Mouse (Mus musculus): ENCODE data around the gene Prdx2. TPM values are rescaled to one million over a fixed set of nuclear protein-coding genes. Genes with fewer than 3 reads are reported as not detected.

Gene Prdx2
- polyA plus RNA-seq, 1 experiment: 267 TPM

- Histone ChIP-seq H3K4me1 (ENCODE audit: control insufficient read depth, insufficient read depth, low read length) (peaks cover 9% of the 10 kb centered on the region), H3K27ac (ENCODE audit: insufficient read depth, low read depth, low read length) (no peak overlapping the region), H3K4me3 (ENCODE audit: insufficient read depth, low read length) (no peak overlapping the region)
- TF ChIP-seq POLR2A (IDR thresholded peaks at IDR 0.05; ENCODE audit: borderline replicate concordance, low read depth, low read length): no peak
- no peak for TF ChIP-seq CTCF (IDR thresholded peaks at IDR 0.05; ENCODE audit: low read depth, low read length)
Observed at GRCm38 (mm10) chr8:85021514-85022055, 52.2 kb downstream of the Prdx2 start.

DNA sequence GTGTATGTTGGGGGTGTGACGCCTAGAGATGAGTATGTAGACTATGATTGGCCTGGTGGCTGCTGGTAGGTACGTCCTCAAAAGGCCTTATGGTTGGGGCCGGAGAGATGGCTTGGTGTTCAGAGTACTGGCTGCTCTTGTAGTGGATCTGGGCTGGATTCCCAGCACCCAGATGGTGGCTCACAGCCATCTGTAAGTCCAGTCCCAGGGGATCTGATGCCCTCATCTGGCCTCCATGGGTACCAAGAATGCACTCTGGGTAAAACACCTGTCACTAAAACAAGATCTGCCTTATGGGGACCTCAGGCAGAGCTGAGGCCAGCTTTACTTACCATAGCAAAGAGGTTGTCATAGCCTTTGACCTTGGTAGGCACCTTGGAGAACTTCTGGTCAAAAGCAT is 54.5 kb downstream of the Prdx2 start:
- TF ChIP-seq CTCF (IDR thresholded peaks at IDR 0.05; ENCODE audit: low read depth, low read length): no peak
- Histone ChIP-seq H3K27ac (ENCODE audit: insufficient read depth, low read depth, low read length) (no peak overlapping the region), H3K4me3 (ENCODE audit: insufficient read depth, low read length) (peak overlapping the region; percentile 94), H3K4me1 (ENCODE audit: control insufficient read depth, insufficient read depth, low read length) (peaks cover 15% of the 10 kb centered on the region)

Other genes with a start within 250 kb of the Prdx2 start
- 1.0 and 1.1 TPM in 2 replicates for gene G430095P16Rik, start 246.6 kb upstream of the Prdx2 start, polyA plus RNA-seq (2012; ENCODE audit: insufficient read depth, insufficient read length, missing spikeins)
- 8.3 and 12.5 TPM in 2 replicates for gene Nfix, start 169.2 kb upstream of the Prdx2 start, polyA plus RNA-seq (2012; ENCODE audit: insufficient read depth, insufficient read length, missing spikeins)
- 3.3 and 5.4 TPM in 2 replicates for gene Dand5, start 146.8 kb upstream of the Prdx2 start, polyA plus RNA-seq (2012; ENCODE audit: insufficient read depth, insufficient read length, missing spikeins)
- gene Gadd45gip1, start 138.1 kb upstream of the Prdx2 start, polyA plus RNA-seq (2012; ENCODE audit: insufficient read depth, insufficient read length, missing spikeins): 12.7 and 13.9 TPM in 2 replicates
- 49.1 and 54.0 TPM in 2 replicates for gene Rad23a, start 128.9 kb upstream of the Prdx2 start, polyA plus RNA-seq (2012; ENCODE audit: insufficient read depth, insufficient read length, missing spikeins)
- 674 and 696 TPM in 2 replicates for gene Calr, start 122.7 kb upstream of the Prdx2 start, polyA plus RNA-seq (2012; ENCODE audit: insufficient read depth, insufficient read length, missing spikeins)
- gene Farsa, start 112.6 kb upstream of the Prdx2 start, polyA plus RNA-seq (2012; ENCODE audit: insufficient read depth, insufficient read length, missing spikeins): 23.1 and 30.5 TPM in 2 replicates
- gene Syce2, start 97.5 kb upstream of the Prdx2 start, polyA plus RNA-seq (2012; ENCODE audit: insufficient read depth, insufficient read length, missing spikeins): 19.4 and 19.6 TPM in 2 replicates
- gene Gcdh, start 75.7 kb upstream of the Prdx2 start, polyA plus RNA-seq (2012; ENCODE audit: insufficient read depth, insufficient read length, missing spikeins): 13.4 and 17.6 TPM in 2 replicates
- not detected in 2 replicates for gene Klf1, start 67.7 kb upstream of the Prdx2 start, polyA plus RNA-seq (2012; ENCODE audit: insufficient read depth, insufficient read length, missing spikeins)
- 109 and 119 TPM in 2 replicates for gene Dnase2a, start 61.0 kb upstream of the Prdx2 start, polyA plus RNA-seq (2012; ENCODE audit: insufficient read depth, insufficient read length, missing spikeins)
- 0.28 and 0.42 TPM in 2 replicates for gene Mast1, start 32.2 kb upstream of the Prdx2 start, polyA plus RNA-seq (2012; ENCODE audit: insufficient read depth, insufficient read length, missing spikeins)
- not detected in 2 replicates for gene Rtbdn, start 22.6 kb upstream of the Prdx2 start, polyA plus RNA-seq (2012; ENCODE audit: insufficient read depth, insufficient read length, missing spikeins)
- gene Gm49661, start 154 bp upstream of the Prdx2 start, polyA plus RNA-seq (2012; ENCODE audit: insufficient read depth, insufficient read length, missing spikeins): not detected in 2 replicates
- gene Rnaseh2a, start 180 bp downstream of the Prdx2 start, polyA plus RNA-seq (2012; ENCODE audit: insufficient read depth, insufficient read length, missing spikeins): 39.8 and 40.7 TPM in 2 replicates
- 71.1 and 80.8 TPM in 2 replicates for gene Junb, start 9.1 kb downstream of the Prdx2 start, polyA plus RNA-seq (2012; ENCODE audit: insufficient read depth, insufficient read length, missing spikeins)
- gene Hook2, start 21.0 kb downstream of the Prdx2 start, polyA plus RNA-seq (2012; ENCODE audit: insufficient read depth, insufficient read length, missing spikeins): 14.5 and 17.4 TPM in 2 replicates
- gene Best2, start 44.9 kb downstream of the Prdx2 start, polyA plus RNA-seq (2012; ENCODE audit: insufficient read depth, insufficient read length, missing spikeins): not detected in 2 replicates
- gene Asna1, start 55.7 kb downstream of the Prdx2 start, polyA plus RNA-seq (2012; ENCODE audit: insufficient read depth, insufficient read length, missing spikeins): 74.5 and 75.3 TPM in 2 replicates
- gene Trir, start 57.2 kb downstream of the Prdx2 start, polyA plus RNA-seq (2012; ENCODE audit: insufficient read depth, insufficient read length, missing spikeins): 145 and 177 TPM in 2 replicates
- 34.0 and 44.4 TPM in 2 replicates for gene Tnpo2, start 67.3 kb downstream of the Prdx2 start, polyA plus RNA-seq (2012; ENCODE audit: insufficient read depth, insufficient read length, missing spikeins)
- gene Fbxw9, start 90.5 kb downstream of the Prdx2 start, polyA plus RNA-seq (2012; ENCODE audit: insufficient read depth, insufficient read length, missing spikeins): 10.2 and 11.8 TPM in 2 replicates
- not detected in 2 replicates for gene Gm5741, start 98.4 kb downstream of the Prdx2 start, polyA plus RNA-seq (2012; ENCODE audit: insufficient read depth, insufficient read length, missing spikeins)
- 36.7 and 44.9 TPM in 2 replicates for gene Dhps, start 102.2 kb downstream of the Prdx2 start, polyA plus RNA-seq (2012; ENCODE audit: insufficient read depth, insufficient read length, missing spikeins)
- gene Wdr83os, start 111.2 kb downstream of the Prdx2 start, polyA plus RNA-seq (2012; ENCODE audit: insufficient read depth, insufficient read length, missing spikeins): 90.2 and 113 TPM in 2 replicates
- 22.6 and 27.3 TPM in 2 replicates for gene Wdr83, start 111.7 kb downstream of the Prdx2 start, polyA plus RNA-seq (2012; ENCODE audit: insufficient read depth, insufficient read length, missing spikeins)
- gene Man2b1, start 113.7 kb downstream of the Prdx2 start, polyA plus RNA-seq (2012; ENCODE audit: insufficient read depth, insufficient read length, missing spikeins): 390 and 469 TPM in 2 replicates
- 1.2 and 1.7 TPM in 2 replicates for gene Zfp791, start 153.5 kb downstream of the Prdx2 start, polyA plus RNA-seq (2012; ENCODE audit: insufficient read depth, insufficient read length, missing spikeins)
- not detected in 2 replicates for gene Cks1brt, start 182.3 kb downstream of the Prdx2 start, polyA plus RNA-seq (2012; ENCODE audit: insufficient read depth, insufficient read length, missing spikeins)

Data from bone marrow macrophage, adult 2 months (primary cell).